In the genomic region with DNA sequence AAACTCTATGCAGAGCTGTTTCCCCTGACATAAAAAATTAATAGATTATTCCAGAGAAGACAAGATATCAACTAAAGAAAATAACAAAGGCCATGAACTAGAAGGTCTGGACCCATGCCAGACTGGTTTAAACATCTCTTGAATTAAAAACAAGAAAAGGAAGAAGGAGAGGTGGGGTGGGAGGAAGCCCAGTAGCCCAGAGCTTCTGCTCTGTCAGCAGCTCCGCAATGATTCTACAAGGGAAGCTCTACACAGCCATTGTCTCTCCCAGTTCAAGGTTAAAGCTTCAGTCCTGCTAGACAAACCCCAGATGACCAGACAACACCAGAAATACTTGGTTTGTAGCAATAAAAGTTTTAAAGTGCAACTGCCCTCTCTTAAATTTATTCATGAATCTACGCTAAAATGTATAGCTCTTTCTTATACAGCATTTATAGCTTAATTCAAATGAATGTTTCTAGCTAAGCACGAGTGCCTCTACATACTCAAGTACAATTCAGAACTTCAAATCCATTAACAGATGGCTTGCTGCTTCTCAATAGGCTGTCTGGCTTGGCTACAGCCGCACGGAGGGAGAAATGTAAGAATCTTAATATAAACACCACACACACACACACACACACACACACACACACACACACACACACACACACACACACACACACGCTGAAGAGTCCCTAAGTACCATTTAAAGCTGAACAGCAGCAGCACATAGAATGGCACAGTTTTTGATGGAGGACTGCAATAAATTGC, we compare ENCODE assay signal across 10 mouse cellular contexts.
DNase-seq lines count a peak whose midpoint lies in the region; ATAC-seq lines count a peak whose summit lies in the region.
"Had no signal": no experiment of that assay in that cellular context is flagged by ENCODE, and none has a peak within 500 bp of the region (broad histone marks: within the 10 kb centered on the region; RNA-seq: fewer than 3 reads in every experiment).

No protein-coding gene starts in this region.

- no peak overlapping the region for H3K4me2 ChIP-seq in midbrain, embryonic 11.5 days
- no peak overlapping the region for H3K4me2 ChIP-seq in hindbrain, embryonic 16.5 days (ENCODE audit: low read length)
- H3K4me2 ChIP-seq: limb, embryonic 12.5 days had no signal

- no peaks in the 10 kb centered on the region for H3K9me3 ChIP-seq in midbrain, embryonic 11.5 days (ENCODE audit: control insufficient read depth, low read length)
- H3K9me3 ChIP-seq in midbrain, embryonic 10.5 days (replicated peaks), result no peaks in the 10 kb centered on the region
- H3K9me3 ChIP-seq in hindbrain, embryonic 16.5 days (ENCODE audit: control insufficient read depth, low read length), result no peaks in the 10 kb centered on the region
- H3K9me3 ChIP-seq: limb, embryonic 12.5 days had no signal

- peak; percentile 6 to 8 for DNase-seq in heart, adult 18-20 months
- DNase-seq in heart, postnatal 14 days, result no peak
- no peak for DNase-seq in midbrain, embryonic 11.5 days (ENCODE audit: low spot score, missing footprints)
- no peak for DNase-seq in midbrain, embryonic 10.5 days (ENCODE audit: low spot score)
- peak; percentile 17 for DNase-seq in right cerebral cortex, postnatal 4 days
- no peak for DNase-seq in embryo, embryonic 10.5 days (ENCODE audit: low spot score)
- no peak for DNase-seq in urinary bladder, postnatal 4 days (ENCODE audit: low spot score in 2 of 2)
- DNase-seq: gastrocnemius, postnatal 36 days had no signal

- H3K36me3 ChIP-seq in midbrain, embryonic 11.5 days (ENCODE audit: control insufficient read depth, insufficient read depth, low read length), result no peaks in the 10 kb centered on the region
- H3K36me3 ChIP-seq in midbrain, embryonic 10.5 days, result peaks cover 27% of the 10 kb centered on the region
- H3K36me3 ChIP-seq in hindbrain, embryonic 16.5 days (ENCODE audit: control insufficient read depth, insufficient read depth, low read length), result no peaks in the 10 kb centered on the region

- intact Hi-C loops in heart, postnatal 14 days (cut with DNase I), result loop anchor here (10.0 kb wide), 2 partner anchors 667 to 1157 kb away; no protein-coding TSS in a partner anchor

- H3K9ac ChIP-seq in midbrain, embryonic 11.5 days (ENCODE audit: low read length), result no peak overlapping the region
- no peak overlapping the region for H3K9ac ChIP-seq in hindbrain, embryonic 16.5 days (ENCODE audit: low read depth, low read length)
- H3K9ac ChIP-seq: limb, embryonic 12.5 days had no signal

- no peak overlapping the region for H3K27ac ChIP-seq in midbrain, embryonic 11.5 days (ENCODE audit: low read depth, low read length)
- H3K27ac ChIP-seq in midbrain, embryonic 10.5 days (replicated peaks), result no peak overlapping the region
- H3K27ac ChIP-seq in hindbrain, embryonic 16.5 days (ENCODE audit: low read depth, low read length), result no peak overlapping the region
- H3K27ac ChIP-seq: limb, embryonic 12.5 days had no signal

- H3K4me1 ChIP-seq in midbrain, embryonic 11.5 days (ENCODE audit: control insufficient read depth, insufficient read depth, low read length), result no peaks in the 10 kb centered on the region
- 0 out of 2 replicates have a peak, but pooled peaks cover 5% of the 10 kb centered on the region for H3K4me1 ChIP-seq in midbrain, embryonic 10.5 days
- H3K4me1 ChIP-seq in hindbrain, embryonic 16.5 days (ENCODE audit: control insufficient read depth, insufficient read depth, low read depth, low read length), result no peaks in the 10 kb centered on the region; the same call in 1 of the 2 replicates

- 59% methylated on average over 6 of the region's 6 CpGs for WGBS in midbrain, embryonic 11.5 days
- 88% methylated on average over 6 of the region's 6 CpGs for WGBS in midbrain, embryonic 10.5 days
- WGBS in hindbrain, embryonic 16.5 days, result 40% methylated on average over 6 of the region's 6 CpGs

- H3K4me3 ChIP-seq in midbrain, embryonic 11.5 days (ENCODE audit: low read depth, low read length), result no peak overlapping the region
- no peak overlapping the region for H3K4me3 ChIP-seq in midbrain, embryonic 10.5 days
- H3K4me3 ChIP-seq in hindbrain, embryonic 16.5 days (ENCODE audit: low read length), result no peak overlapping the region
- H3K4me3 ChIP-seq: limb, embryonic 12.5 days had no signal

- peak; percentile 59 for ATAC-seq in midbrain, embryonic 11.5 days (ENCODE audit: low FRiP score)
- ATAC-seq in hindbrain, embryonic 16.5 days, result peak; percentile 79

- no peaks in the 10 kb centered on the region for H3K27me3 ChIP-seq in midbrain, embryonic 11.5 days (ENCODE audit: control insufficient read depth, insufficient read depth, low read length)
- H3K27me3 ChIP-seq in midbrain, embryonic 10.5 days (ENCODE audit: low read depth, poor library complexity, severe bottlenecking), result no peaks in the 10 kb centered on the region
- no peaks in the 10 kb centered on the region for H3K27me3 ChIP-seq in hindbrain, embryonic 16.5 days (replicated peaks; ENCODE audit: control insufficient read depth, insufficient read depth, low read length)
- H3K27me3 ChIP-seq: limb, embryonic 12.5 days had no signal

Comparison
In these comparisons a context has a peak if more than half of its experiments do, and no peak if none do; other contexts are left out.
1. DNase-seq: peak in heart, adult 18-20 months (2 of 2) and right cerebral cortex, postnatal 4 days (single experiment); none in heart, postnatal 14 days (0 of 2), midbrain, embryonic 11.5 days (single experiment), midbrain, embryonic 10.5 days (single experiment), embryo, embryonic 10.5 days (single experiment) and urinary bladder, postnatal 4 days (0 of 2).